Mouse (Mus musculus) thymus, postnatal 14 days (tissue): Measurements from ENCODE around the gene Agbl4.

ENCODE experiments used
- DNase-seq: peaks from one replicate; pipeline ENCODE4 v3.0.0; 2021

The Agbl4 gene

GRCm38 (mm10) chr4:111510129-111510528, 1112.7 kb downstream of the Agbl4 start:
- no peak for DNase-seq

DNA sequence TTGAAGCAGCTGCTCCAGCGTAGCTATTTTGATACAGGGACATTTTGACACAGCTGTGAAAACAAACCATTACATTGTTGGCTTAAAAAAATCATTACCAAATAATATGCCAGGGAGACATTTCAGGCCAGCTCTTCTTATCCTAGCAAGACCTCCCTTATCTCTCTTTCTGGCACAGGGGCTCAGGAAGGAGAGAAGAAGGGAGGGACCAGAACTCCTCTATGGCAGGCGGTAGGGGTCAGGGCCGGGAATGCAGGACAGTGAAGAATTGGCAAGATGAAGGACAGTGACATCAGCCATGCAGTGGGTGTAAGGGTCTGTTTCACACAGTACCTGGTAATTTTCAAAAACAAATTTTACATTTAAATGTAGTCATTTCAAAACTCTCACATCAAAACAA, 1116.5 kb downstream of the Agbl4 start:
- no peak for DNase-seq

DNA sequence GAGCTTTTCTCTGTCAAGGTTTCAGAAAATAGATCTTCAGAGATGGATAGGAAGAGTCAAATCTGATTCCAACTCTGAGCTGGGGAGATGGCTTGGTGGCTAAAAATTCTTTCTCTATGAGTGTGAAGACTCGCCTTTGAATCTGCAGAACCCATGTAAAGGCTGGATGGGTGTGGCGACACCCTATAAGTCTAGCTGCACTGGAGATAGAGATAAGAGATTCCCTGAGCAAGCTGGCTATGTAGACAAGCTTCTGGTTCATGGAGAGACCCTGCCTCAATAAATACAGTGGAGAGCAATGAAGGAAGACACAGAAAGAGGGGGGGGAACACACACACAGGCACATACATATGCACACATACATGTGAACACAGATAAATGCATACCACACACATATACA, 1118.7 kb downstream of the Agbl4 start:
- no peak for DNase-seq

DNA sequence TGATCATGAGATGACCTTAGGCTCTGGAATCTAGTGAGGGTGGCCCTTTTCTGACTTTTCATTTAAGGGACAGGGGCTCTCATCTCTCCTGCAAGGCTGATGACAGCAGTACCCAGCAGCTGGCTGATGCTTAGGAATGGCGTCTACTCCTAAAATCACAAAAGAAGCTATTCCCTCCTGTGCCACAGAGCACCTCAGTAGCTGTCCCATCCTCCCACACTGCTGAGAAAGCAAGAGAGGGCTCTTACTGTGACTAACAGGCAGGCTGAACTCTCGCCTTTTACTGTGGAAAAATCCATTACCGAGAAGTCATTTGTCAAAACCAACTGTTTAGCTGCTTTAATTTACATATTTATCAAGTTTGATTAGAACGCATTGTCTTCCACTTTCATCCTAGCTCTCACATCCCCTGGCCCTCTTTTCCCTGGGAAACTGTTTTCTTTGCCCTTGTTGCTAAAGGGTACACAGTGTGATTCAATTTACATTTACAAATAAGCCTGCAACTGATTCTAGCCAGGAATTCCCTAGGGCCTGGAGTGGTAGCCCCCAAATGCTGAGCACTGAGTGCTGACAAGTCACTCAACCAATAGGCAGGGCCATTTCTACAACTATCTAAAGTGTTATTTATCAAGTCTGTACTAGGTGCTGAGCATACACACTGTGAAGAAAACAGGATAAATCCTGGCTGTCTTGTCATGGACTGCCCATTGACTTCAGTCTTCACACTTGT, 1119.8 kb downstream of the Agbl4 start:
- no peak for DNase-seq

GRCm38 (mm10) chr4:111518191-111518590, 1120.7 kb downstream of the Agbl4 start:
- DNase-seq: no peak

DNA sequence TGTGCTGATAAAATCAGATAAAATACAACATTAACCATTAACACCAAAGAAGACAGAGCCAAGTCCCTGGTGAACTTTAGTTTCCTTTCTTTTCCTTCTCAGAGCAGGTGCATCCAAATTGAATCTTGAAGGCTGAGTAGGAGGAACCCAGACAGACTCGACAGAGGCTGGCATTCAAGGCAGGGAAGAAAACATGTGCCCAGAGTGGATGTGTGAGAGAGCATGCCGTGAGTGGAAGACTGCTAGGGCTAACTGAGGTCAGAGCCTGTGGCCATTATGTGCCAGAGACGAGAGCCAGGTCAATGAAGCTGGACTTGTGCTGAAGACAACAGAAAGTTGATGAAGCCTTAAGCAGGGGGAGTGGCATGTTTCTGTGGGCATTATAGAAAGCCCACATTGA, 1121.8 kb downstream of the Agbl4 start:
- no peak for DNase-seq

DNA sequence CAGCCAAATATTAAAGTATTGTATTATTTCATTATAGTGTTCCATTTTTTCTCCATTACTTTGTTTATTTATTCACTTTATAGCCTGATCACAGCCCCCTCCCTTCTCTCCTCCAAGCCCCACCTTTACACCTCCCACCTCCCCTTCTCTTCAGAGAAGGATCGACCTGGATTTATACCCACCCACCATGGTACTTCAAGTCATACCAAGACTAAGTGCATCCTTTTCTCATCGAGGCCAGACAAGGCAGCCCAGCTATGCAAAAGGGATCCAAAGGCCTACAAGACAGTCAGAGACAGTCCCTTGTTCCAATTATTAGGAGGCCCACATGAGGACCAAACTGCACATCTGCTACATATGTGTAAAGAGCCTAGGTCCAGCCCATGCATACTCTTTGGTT, 1122.5 kb downstream of the Agbl4 start:
- DNase-seq: no peak

DNA sequence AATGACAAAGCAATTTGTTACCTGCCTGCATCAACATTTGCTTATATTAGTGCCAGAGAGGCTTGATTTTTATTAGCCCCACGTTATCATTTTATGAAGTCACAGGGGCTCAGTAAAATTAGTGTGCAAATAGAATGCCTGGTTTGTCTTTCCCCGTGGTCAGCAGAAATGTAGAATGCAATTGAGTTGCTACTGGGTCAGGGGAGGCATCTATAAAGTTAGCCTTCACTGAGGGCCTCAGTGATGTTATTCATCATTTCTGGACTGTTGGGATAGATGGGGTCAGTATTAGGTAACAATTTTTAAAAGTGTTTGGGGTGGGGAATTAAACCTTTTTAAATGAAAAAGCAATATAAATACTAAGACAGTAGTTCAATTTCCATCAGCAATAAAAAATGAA, 1125.5 kb downstream of the Agbl4 start:
- DNase-seq: no peak

- no peak for DNase-seq
These were observed 1131.5 kb downstream of the Agbl4 start for GRCm38 (mm10) chr4:111528961-111529360.

DNA sequence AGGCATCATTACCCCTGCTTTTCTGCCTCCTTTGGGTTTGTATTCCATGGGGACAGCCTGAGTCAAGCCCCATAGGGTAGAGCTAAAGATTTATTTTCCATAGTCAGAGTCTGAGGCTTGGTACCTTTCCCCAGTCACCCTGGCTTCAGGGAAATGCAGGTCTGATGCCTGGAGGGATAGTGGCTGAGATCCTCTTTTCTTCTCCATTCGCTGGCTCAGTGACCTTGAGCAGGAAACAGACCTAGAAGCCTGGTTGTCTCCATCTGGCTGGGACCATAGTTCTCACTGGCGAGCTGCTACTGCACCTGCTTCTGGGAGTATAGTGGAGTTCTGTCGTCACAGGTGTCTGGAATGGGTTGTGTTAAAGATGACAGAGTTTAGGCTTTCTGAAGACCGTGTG, 1132.5 kb downstream of the Agbl4 start:
- DNase-seq: no peak

GRCm38 (mm10) chr4:111530537-111530936, 1133.1 kb downstream of the Agbl4 start:
- no peak for DNase-seq

GRCm38 (mm10) chr4:111544684-111545083, 1147.2 kb downstream of the Agbl4 start:
- DNase-seq: no peak

DNA sequence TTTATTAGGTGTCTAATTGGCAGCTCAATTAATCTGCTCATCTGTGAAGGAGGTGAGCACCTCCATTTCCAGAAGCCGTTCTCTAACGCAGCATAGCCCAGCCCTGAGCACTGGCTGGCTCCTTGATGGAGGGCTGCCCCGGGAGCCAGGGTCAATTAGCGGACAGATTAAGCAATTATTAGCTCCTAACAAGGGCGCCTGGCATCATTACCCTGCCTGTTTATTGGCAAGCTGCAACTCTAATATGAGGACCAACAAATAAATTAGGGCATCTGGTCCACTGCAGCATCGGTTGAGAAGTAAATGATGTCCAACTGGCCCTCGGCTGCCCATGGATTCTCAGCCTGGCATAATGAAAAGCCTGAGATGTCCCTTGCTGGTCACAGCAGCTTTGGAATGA, 1148.5 kb downstream of the Agbl4 start:
- no peak for DNase-seq

DNA sequence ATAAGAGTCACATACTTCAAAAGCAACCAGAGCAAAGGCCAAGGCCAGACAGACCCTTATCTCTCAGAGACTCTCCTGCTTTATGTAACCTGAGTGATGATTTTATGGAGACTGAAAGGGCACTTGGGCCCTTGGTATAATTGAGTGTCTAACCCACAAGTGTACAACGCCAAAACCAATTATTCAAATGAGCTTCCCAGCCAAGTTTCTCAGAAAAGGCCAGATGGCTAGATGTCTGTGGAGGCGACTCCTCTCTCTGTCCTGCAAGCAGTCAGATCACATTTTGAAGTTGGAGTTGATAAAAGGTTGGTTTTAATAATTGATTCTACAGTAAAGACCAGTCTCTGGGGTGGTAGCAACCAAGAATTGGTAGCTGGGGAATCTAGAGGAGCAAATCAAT, 1158.0 kb downstream of the Agbl4 start:
- no peak for DNase-seq

GRCm38 (mm10) chr4:111577087-111577773, 1179.8 kb downstream of the Agbl4 start:
- DNase-seq: no peak

DNA sequence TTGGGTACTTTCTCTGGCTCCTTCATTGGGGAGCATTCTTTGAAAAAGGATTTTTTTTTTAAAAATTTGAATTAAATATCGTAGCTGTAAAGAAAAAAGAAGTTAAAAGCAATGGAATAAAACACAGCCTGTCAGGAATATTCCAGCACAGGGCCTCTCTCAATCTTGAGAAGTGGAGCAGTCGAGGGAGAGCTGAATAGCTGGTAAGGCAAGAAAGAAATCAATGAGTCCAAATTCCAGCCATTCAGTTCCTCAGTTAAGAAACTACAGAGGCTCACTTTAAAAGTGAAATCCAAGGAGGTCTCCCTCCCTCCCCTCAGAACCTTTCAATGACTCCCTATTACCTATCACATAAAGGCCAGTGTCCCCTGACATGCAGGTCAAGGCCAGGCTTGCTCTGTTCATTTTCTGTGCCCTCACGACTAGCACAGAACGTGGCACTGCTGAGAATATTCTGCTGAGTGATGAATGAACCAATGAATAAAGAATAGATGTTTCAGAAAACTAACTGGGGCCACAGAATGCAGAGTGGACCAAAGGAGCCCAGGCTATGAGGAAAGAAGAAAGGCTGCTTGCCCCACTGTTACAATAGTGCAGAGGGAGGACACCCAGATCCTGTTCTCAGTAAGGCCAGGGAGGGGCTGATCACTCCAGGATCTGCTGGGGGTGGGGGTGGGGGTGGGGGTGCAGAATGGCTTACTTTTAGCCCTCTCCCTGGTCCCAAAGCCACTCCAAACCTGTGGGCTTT, 1181.8 kb downstream of the Agbl4 start:
- DNase-seq: no peak

DNA sequence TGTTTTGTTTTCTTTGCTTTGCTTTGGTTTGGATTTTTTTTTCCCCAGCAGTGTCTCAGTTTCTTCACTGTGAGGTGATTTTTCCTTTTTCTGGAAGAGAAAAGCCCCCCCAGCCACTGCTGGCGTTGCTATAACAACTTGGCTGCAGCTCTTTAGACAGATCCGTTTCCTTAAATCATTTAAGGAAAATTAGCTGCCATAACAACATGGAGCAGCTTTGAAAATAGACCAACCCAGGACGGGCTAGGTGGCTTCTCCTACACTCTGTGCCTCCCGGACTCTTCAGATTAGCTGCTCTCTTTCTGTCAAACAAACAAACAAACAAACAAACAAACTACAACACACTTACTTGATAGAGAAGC, 1182.4 kb downstream of the Agbl4 start:
- DNase-seq: no peak

DNA sequence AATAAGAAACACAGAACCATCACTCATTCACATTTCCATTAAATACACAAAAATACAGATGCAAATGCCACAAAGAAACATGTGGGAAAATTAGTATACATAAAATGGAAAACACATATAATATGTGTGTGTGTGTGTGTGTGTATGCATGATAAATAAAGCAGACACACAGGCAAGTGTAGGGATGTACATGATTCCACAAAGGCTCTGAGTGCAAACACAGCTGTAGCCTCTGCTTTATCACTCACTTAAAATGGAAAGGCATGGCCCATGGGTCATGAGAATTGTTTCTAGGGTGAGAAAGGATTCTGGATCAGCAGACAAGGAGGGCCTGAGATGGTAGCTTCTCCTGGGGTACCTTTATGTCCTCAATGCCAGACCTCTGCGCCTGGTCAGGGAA, 1182.8 kb downstream of the Agbl4 start:
- DNase-seq: no peak

DNA sequence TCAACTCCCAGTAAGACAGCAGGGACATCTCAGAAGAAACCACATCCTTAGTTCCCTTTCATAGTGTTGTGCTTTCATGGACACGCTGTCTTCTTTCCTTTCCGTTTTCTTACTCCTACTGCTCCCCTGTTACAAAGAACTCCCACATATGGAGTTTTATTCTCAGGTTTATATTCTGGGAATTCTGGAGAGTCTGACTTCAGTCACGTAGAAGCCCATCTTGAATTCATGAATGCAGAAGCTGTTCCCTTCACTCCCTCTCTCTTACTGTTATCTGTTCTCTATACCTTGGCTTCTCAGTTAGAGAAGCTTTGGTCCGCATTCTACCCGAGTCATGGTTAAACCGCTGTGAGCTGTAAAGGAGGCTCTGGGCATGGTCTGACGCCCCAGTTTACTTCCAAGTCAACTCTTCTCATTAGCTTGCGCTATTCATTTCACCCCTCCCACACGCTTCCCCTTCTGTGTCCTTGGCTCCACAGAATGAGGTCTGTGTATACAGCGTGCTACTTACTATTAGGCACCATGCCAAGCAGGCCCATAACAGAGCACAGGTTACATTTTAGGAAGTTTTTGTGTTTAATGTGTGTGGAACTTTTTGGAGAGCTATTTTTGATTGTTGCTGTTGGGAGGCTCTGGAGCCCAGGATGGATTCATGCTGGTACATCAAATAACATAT, 1186.2 kb downstream of the Agbl4 start:
- DNase-seq: no peak

DNA sequence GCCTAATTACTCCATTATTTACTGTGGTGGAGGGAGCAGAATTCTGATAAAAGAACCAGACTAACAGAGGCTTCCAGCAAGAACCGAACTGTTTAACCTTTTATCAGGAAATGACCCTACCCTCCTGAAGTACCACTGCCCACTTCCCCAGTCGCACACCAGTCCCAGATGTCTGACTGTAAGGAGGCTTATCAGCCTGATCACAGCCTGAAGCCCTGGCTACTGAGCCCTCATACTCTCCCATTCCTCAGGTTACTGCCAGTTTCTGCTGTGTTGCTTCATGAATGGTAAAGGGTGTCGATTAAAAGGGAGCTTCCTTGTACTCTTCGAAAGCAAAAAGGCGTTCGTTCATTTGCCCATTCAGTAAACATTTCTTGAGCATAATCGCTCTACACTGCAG, 1186.8 kb downstream of the Agbl4 start:
- DNase-seq: no peak

DNA sequence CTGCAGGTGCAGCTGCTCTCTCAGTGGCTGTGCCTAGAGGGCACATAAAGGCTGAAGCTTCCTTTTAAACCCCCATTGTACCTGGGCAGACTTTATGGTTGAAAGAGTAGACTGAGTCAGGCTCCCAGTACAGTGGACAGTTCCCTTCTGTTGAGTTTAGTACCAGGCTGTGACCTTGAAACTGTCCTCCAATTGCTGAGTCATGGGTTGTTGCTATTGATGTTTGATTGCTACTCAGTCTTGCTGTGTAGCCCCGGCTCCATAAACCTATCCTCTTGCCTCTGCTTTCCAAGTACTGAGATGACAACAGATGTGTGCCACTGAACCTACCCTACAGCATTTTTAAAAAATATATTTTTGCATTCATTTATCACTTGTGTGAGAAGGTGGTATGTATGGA, 1190.8 kb downstream of the Agbl4 start:
- no peak for DNase-seq

- DNase-seq: no peak
These were observed 1192.2 kb downstream of the Agbl4 start for GRCm38 (mm10) chr4:111589467-111590170.
